Mouse (Mus musculus): ENCODE measurements around the gene Phc3. TPM values are rescaled to one million over a fixed set of nuclear protein-coding genes. Genes with fewer than 3 reads are reported as not detected.

Phc3 gene
- total RNA-seq (2023), result 57.8 to 60.8 TPM (median 60.4 TPM) in 4 replicates

GRCm38 (mm10) chr3:30969104-30969581, at the start of gene Phc3:
Gene Phc3 (minus strand): TSS chr3:30969415.

DNA sequence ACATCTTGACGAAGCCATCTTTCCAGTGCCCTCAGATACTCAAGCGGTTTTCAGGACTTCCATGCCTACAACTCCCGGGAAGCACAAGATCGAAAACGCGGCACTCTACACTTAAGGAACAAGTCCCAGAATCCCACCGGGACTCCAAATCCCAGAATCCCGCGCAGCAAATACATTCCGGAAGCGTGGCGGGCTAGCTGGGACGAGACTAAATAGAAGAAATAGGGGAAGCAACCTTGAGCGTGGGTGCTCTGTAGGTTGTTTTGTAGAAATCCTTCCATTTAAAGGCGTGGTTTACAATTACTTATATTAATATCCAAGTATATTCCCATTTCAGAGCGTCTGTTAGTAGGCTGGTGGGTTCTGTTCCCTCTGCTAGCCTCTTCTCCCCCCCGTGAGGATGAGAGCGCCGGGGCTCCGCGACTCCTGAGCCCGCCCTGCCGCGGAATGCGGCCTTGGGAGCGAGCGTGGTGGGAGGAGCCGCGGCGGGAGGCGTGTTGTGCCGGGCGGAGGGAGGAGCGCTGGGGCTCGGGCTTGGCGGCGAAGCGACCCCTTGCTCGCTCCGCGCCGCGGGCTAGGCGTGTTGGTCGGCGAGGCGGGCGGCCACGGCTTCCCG, 26.2 kb upstream of the Phc3 start, which contains the start of gene Prkci:
TSS of gene Prkci (plus strand) at position 465 of the 616 bp plus-strand sequence.

GRCm38 (mm10) chr3:30855604-30856458, 113.4 kb downstream of the Phc3 start, which contains the start of gene Gpr160:
Gene Gpr160 (plus strand): TSS chr3:30855950.

Other genes with a start within 250 kb of the Phc3 start
- gene Samd7, start 223.1 kb downstream of the Phc3 start, total RNA-seq (2023), result not detected in 4 replicates
- 65.8 to 85.1 TPM (median 72.6 TPM) in 4 replicates for gene Sec62, start 176.5 kb downstream of the Phc3 start, total RNA-seq (2023)
- gene Gpr160, start 113.5 kb downstream of the Phc3 start, total RNA-seq (2023), result 0.63 TPM in 1 of 4 replicates, not detected in the others
- gene Prkci, start 26.3 kb upstream of the Phc3 start, total RNA-seq (2023), result 17.6 to 27.7 TPM (median 22.5 TPM) in 4 replicates
- gene Skil, start 125.6 kb upstream of the Phc3 start, total RNA-seq (2023), result 76.7 to 90.2 TPM (median 86.1 TPM) in 4 replicates
- gene Cldn11, start 180.5 kb upstream of the Phc3 start, total RNA-seq (2023), result not detected in 4 replicates

Data from B cell, adult 62 days (primary cell).